18 mouse cellular contexts compared by ENCODE assay signal in genomic region chr16:12938563-12938962, GRCm38 (mm10).
A peak's percentile ranks its signal among the peaks of the same experiment; 100 is the strongest.
DNase-seq lines count a peak whose midpoint lies in the region; ATAC-seq and TF ChIP-seq lines count a peak whose summit lies in the region.
"Had no signal": no experiment of that assay in that cellular context is flagged by ENCODE, and none has a peak within 500 bp of the region (broad histone marks: within the 10 kb centered on the region; RNA-seq: fewer than 3 reads in every experiment).

No protein-coding gene starts in this region.

- no peak for DNase-seq in heart, postnatal 0 days (ENCODE audit: low spot score)
- DNase-seq in heart, adult 18-20 months, result no peak
- no peak for DNase-seq in liver, embryonic 14.5 days (ENCODE audit: low read depth in 3 of 3, low spot score in 3 of 3)
- DNase-seq in liver, embryonic 11.5 days (ENCODE audit: low spot score), result no peak
- peak; percentile 40 for DNase-seq in ZHBTc4 (ENCODE audit: low read depth, low spot score)
- DNase-seq in retina, embryonic 14.5 days (ENCODE audit: low spot score), result no peak
- DNase-seq in c-Kit-positive CD71-positive TER-119-positive erythroid progenitor cells, embryonic 14.5 days (ENCODE audit: low spot score), result no peak
- DNase-seq: cerebellum, postnatal 25 days; gastrocnemius, postnatal 25 days; kidney, adult 18-20 months; kidney, postnatal 4 days; liver, embryonic 13.5 days; lung, postnatal 14 days; thymus, postnatal 36 days had no signal

- 68% methylated on average over 2 of the region's 2 CpGs for WGBS in heart, postnatal 0 days
- 61% methylated on average over 2 of the region's 2 CpGs for WGBS in liver, embryonic 14.5 days (ENCODE audit: insufficient replicate concordance)
- 76% methylated on average over 2 of the region's 2 CpGs for WGBS in liver, embryonic 11.5 days

- 0 out of 2 replicates have a peak, but pooled peaks have one; percentile 10 for TF ChIP-seq CTCF in heart, postnatal 0 days (IDR thresholded peaks at IDR 0.05; ENCODE audit: low read depth)
- TF ChIP-seq CTCF in liver, embryonic 14.5 days (IDR thresholded peaks at IDR 0.05; ENCODE audit: low read depth), result peak; percentile 40
- peak; percentile 66 for TF ChIP-seq CTCF in E14TG2a.4 (conservative IDR thresholded peaks at IDR 0.05; ENCODE audit: low read length)

- H3K9ac ChIP-seq in heart, postnatal 0 days (replicated peaks; ENCODE audit: low read depth, low read length), result no peak overlapping the region
- no peak overlapping the region for H3K9ac ChIP-seq in liver, embryonic 14.5 days (replicated peaks)
- H3K9ac ChIP-seq in liver, embryonic 11.5 days (ENCODE audit: low read depth, low read length), result no peak overlapping the region
- H3K9ac ChIP-seq: hindbrain, embryonic 15.5 days; liver, embryonic 13.5 days had no signal

- H3K36me3 ChIP-seq in heart, postnatal 0 days (replicated peaks; ENCODE audit: control insufficient read depth, insufficient read depth, low read length), result no peaks in the 10 kb centered on the region
- H3K36me3 ChIP-seq in liver, embryonic 14.5 days (replicated peaks; ENCODE audit: control insufficient read depth, insufficient read depth, low read depth), result no peaks in the 10 kb centered on the region
- no peaks in the 10 kb centered on the region for H3K36me3 ChIP-seq in liver, embryonic 11.5 days (ENCODE audit: control insufficient read depth, insufficient read depth, low read length)
- no peaks in the 10 kb centered on the region for H3K36me3 ChIP-seq in E14TG2a.4 (ENCODE audit: insufficient read depth, low read length)
- H3K36me3 ChIP-seq: hindbrain, embryonic 15.5 days; liver, embryonic 13.5 days; midbrain, embryonic 10.5 days had no signal

- H3K27me3 ChIP-seq in heart, postnatal 0 days (ENCODE audit: control insufficient read depth, insufficient read depth, low read length), result no peaks in the 10 kb centered on the region
- H3K27me3 ChIP-seq in liver, embryonic 14.5 days (ENCODE audit: control insufficient read depth, insufficient read depth, low read length), result no peaks in the 10 kb centered on the region
- H3K27me3 ChIP-seq in liver, embryonic 11.5 days (replicated peaks; ENCODE audit: control insufficient read depth, insufficient read depth, low read length), result no peaks in the 10 kb centered on the region
- no peaks in the 10 kb centered on the region for H3K27me3 ChIP-seq in E14TG2a.4 (ENCODE audit: insufficient read depth, low read length)
- H3K27me3 ChIP-seq: hindbrain, embryonic 15.5 days; liver, embryonic 13.5 days had no signal

- no peaks in the 10 kb centered on the region for H3K9me3 ChIP-seq in heart, postnatal 0 days (replicated peaks; ENCODE audit: control insufficient read depth, low read length)
- H3K9me3 ChIP-seq in liver, embryonic 14.5 days (ENCODE audit: control insufficient read depth, low read length), result no peaks in the 10 kb centered on the region
- H3K9me3 ChIP-seq in liver, embryonic 11.5 days (ENCODE audit: control insufficient read depth, low read length), result no peaks in the 10 kb centered on the region
- H3K9me3 ChIP-seq in E14TG2a.4 (ENCODE audit: low read length), result no peaks in the 10 kb centered on the region
- H3K9me3 ChIP-seq: hindbrain, embryonic 15.5 days; liver, embryonic 13.5 days; midbrain, embryonic 10.5 days had no signal

- H3K4me2 ChIP-seq in heart, postnatal 0 days (ENCODE audit: low read depth, low read length), result no peak overlapping the region
- no peak overlapping the region for H3K4me2 ChIP-seq in liver, embryonic 14.5 days (ENCODE audit: low read depth)
- no peak overlapping the region for H3K4me2 ChIP-seq in liver, embryonic 11.5 days
- H3K4me2 ChIP-seq: heart, embryonic 11.5 days; hindbrain, embryonic 15.5 days; liver, embryonic 13.5 days had no signal

- ATAC-seq in heart, postnatal 0 days (ENCODE audit: insufficient read depth, low read depth), result no peak
- ATAC-seq in liver, embryonic 14.5 days (ENCODE audit: insufficient read depth), result no peak
- no peak for ATAC-seq in liver, embryonic 11.5 days (replicated peaks; ENCODE audit: low FRiP score)

- no peak for TF ChIP-seq EP300 in heart, postnatal 0 days (IDR thresholded peaks at IDR 0.05; ENCODE audit: low read depth)
- TF ChIP-seq EP300 in liver, embryonic 14.5 days (IDR thresholded peaks at IDR 0.05; ENCODE audit: low read depth), result no peak

- no peak overlapping the region for H3K27ac ChIP-seq in heart, postnatal 0 days (ENCODE audit: low read depth)
- H3K27ac ChIP-seq in liver, embryonic 14.5 days, result no peak overlapping the region
- H3K27ac ChIP-seq in liver, embryonic 11.5 days (ENCODE audit: low read depth, low read length), result no peak overlapping the region
- H3K27ac ChIP-seq: hindbrain, embryonic 15.5 days; liver, embryonic 13.5 days; midbrain, embryonic 10.5 days had no signal

- no peaks in the 10 kb centered on the region for H3K4me1 ChIP-seq in heart, postnatal 0 days (ENCODE audit: control insufficient read depth, insufficient read depth)
- no peaks in the 10 kb centered on the region; a peak in 1 of 4 replicates for H3K4me1 ChIP-seq in liver, embryonic 14.5 days (replicated peaks; ENCODE audit: control insufficient read depth in 2 of 2, insufficient read depth in 2 of 2, low read length in 1 of 2)
- H3K4me1 ChIP-seq in liver, embryonic 11.5 days (replicated peaks; ENCODE audit: control insufficient read depth, insufficient read depth, low read length), result no peaks in the 10 kb centered on the region
- no peaks in the 10 kb centered on the region for H3K4me1 ChIP-seq in E14TG2a.4 (replicated peaks; ENCODE audit: low read depth, low read length)
- H3K4me1 ChIP-seq: hindbrain, embryonic 15.5 days; liver, embryonic 13.5 days; midbrain, embryonic 10.5 days had no signal

- H3K4me3 ChIP-seq in heart, postnatal 0 days (ENCODE audit: low read depth, low read length), result no peak overlapping the region
- no peak overlapping the region for H3K4me3 ChIP-seq in liver, embryonic 14.5 days (ENCODE audit: insufficient read depth in 1 of 2, low read depth in 2 of 2, low read length in 2 of 2)
- H3K4me3 ChIP-seq in liver, embryonic 11.5 days (ENCODE audit: low read depth, low read length), result no peak overlapping the region
- no peak overlapping the region for H3K4me3 ChIP-seq in E14TG2a.4 (replicated peaks; ENCODE audit: low read length)
- H3K4me3 ChIP-seq: hindbrain, embryonic 15.5 days; liver, embryonic 13.5 days; midbrain, embryonic 10.5 days had no signal

Comparison
In these comparisons a context has a peak if more than half of its experiments do, and no peak if none do; other contexts are left out.
1. CTCF ChIP-seq: peak in every context shown above with its lines; median percentile 66 in E14TG2a.4; 40 in liver, embryonic 14.5 days; 10 in heart, postnatal 0 days.